Mouse (Mus musculus): ENCODE data around the gene A730015C16Rik. TPM values are rescaled to one million over a fixed set of nuclear protein-coding genes. Genes with fewer than 3 reads are reported as not detected.

The A730015C16Rik gene
- 0.50 TPM for polyA plus RNA-seq (2017; shearing (Covaris generic))

DNA sequence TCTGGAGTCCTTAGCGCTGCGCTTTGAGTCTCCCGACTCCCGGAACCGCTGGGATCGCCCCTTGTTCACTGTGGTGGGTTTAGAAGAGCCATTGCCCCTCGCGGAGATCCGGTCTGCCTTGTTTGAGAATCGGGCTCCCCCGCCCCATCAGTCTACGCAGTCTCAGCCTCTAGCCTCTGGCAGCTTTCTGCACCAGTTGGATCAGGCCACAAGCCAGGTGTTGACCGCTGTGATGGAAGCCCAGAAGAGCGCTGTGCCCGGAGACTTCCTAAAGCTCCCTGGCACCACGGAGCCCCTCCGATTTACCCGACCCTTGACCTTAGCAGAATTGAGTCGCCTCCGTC is at the start of gene A730015C16Rik:
Gene A730015C16Rik, minus strand, starts transcription at position 115 of the 344 bp plus-strand sequence.

GRCm38 (mm10) chr4:108878963-108879822 is 30.8 kb upstream of the A730015C16Rik start, which contains the start of gene Rab3b:
Rab3b (plus strand) TSS chr4:108879063.

DNA sequence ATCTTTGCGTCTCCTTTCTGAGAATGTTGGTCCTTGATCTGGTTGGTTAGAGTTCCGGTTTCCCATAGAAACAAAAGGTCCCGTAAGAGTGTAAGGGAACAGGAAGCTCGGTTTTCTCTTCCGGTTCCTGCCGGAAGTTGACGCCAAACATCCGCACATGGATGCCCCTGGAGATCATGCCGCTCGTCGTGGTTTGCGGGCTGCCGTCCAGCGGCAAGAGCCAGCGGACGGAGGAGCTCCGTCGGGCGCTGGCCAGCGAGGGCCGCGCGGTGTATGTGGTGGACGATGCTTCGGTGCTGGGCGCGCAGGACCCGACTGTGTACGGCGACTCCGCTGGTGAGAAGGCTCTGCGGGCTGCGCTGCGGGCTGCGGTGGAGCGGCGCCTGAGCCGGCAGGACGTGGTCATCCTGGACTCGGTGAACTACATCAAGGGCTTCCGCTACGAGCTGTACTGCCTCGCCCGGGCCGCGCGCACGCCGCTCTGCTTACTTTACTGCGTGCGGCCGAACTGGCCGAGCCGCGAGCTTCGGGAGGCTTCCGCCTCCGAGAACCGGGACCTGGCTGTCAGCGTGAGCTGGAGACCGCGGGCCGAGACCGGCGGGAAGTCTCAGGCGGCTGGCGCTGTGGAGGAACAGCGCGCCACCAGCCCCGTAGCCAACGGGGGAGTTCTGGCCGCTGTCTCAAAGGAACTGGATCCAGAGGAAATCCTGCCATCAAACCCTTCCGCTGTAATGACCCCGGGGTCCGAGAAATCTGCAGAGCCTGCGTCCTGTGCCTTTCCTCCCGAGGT is 509 bp downstream of the A730015C16Rik start, which contains the start of gene Kti12:
Gene Kti12, plus strand, starts transcription at position 71 of the 790 bp plus-strand sequence.

DNA sequence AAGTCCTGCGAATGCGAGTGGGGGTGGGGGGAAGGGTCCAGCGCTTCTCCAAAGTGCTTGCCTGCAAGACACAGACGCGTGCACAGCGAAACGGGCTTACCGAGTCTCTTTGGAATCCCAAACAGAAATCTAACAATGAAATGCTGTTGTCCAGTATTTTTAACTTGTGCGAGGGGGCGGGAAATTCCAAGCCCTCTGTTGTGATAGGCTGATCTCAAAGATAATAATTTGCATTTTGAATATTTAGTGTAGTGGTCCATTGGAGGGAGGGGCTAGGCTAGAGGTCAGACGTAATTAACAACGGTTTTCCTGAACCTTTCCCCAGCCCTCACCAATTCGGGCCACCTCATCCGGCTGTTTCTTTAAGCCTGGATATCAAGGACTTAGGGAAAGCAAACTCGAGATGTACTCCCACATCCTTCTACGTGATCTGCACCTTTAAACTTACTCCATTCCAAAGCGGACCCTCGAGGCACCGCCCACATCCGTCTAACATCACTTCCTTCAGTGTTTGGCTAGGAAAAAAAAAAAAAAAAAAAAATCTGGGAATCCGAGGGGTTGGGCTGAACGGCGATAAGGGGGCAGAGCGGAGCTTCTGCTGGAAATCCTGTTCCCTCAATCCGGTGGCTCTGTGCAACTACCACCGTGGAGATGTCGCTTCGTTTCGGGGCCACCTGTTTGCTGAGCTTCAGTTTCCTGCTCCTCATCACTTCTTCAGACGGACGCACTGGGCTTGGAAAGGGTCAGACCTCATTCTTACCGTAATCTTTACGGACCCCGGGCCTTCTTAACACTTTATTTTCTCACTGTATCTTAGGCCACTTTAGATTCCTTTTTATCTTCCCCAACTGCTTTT is 14.1 kb downstream of the A730015C16Rik start, which contains the start of gene Txndc12:
Gene Txndc12, plus strand, starts transcription at position 487 of the 856 bp plus-strand sequence.

GRCm38 (mm10) chr4:108832916-108833827 is 15.2 kb downstream of the A730015C16Rik start, which contains the start of gene Btf3l4:
Btf3l4 (minus strand) TSS chr4:108833614.

Other genes with a start within 250 kb of the A730015C16Rik start
- 92.7 TPM for gene Cc2d1b, start 228.7 kb downstream of the A730015C16Rik start, polyA plus RNA-seq (2017; shearing (Covaris generic))
- not detected for gene 3110021N24Rik, start 129.0 kb downstream of the A730015C16Rik start, polyA plus RNA-seq (2017; shearing (Covaris generic))
- 0.13 TPM for gene Zfyve9, start 67.8 kb downstream of the A730015C16Rik start, polyA plus RNA-seq (2017; shearing (Covaris generic))
- gene Btf3l4, start 15.0 kb downstream of the A730015C16Rik start, polyA plus RNA-seq (2017; shearing (Covaris generic)): 60.0 TPM
- gene Txndc12, start 14.0 kb downstream of the A730015C16Rik start, polyA plus RNA-seq (2017; shearing (Covaris generic)): 33.6 TPM
- 23.5 TPM for gene Kti12, start 834 bp downstream of the A730015C16Rik start, polyA plus RNA-seq (2017; shearing (Covaris generic))
- gene Rab3b, start 30.4 kb upstream of the A730015C16Rik start, polyA plus RNA-seq (2017; shearing (Covaris generic)): 0.45 TPM
- 128 TPM for gene Nrd1, start 152.0 kb upstream of the A730015C16Rik start, polyA plus RNA-seq (2017; shearing (Covaris generic))